Mouse (Mus musculus) ES-Bruce4 (cell line): ENCODE data around the gene Tm4sf20. TPM values are rescaled to one million over a fixed set of nuclear protein-coding genes. Genes with fewer than 3 reads are reported as not detected.

ENCODE experiments used
- H3K27ac ChIP-seq: 2 replicates; pipeline ENCODE4 v1.5.1; 2012; ENCODE audit warnings: low read length, inconsistent platforms; ENCODE audit not compliant: insufficient read depth
- H3K27me3 ChIP-seq: 2 replicates; pipeline ENCODE4 v1.6.1; 2012; ENCODE audit warnings: mild to moderate bottlenecking, low read length, inconsistent platforms; ENCODE audit not compliant: control insufficient read depth, poor library complexity, insufficient read depth, severe bottlenecking
- H3K36me3 ChIP-seq: 2 replicates; pipeline ENCODE4 v1.6.1; 2012; ENCODE audit warnings: inconsistent platforms, mild to moderate bottlenecking, low read length, moderate library complexity; ENCODE audit not compliant: control insufficient read depth, poor library complexity, insufficient read depth, severe bottlenecking
- H3K4me1 ChIP-seq: one replicate; pipeline ENCODE4 v1.8.1; 2011; ENCODE audit warnings: low read length; ENCODE audit not compliant: control insufficient read depth, insufficient read depth
- H3K4me3 ChIP-seq: 2 replicates; pipeline ENCODE4 v1.5.1; 2011; ENCODE audit warnings: low read depth, mild to moderate bottlenecking, low read length
- H3K9ac ChIP-seq: 2 replicates; pipeline ENCODE4 v1.6.1; 2012; ENCODE audit warnings: low read depth, mild to moderate bottlenecking, inconsistent platforms; ENCODE audit not compliant: poor library complexity, severe bottlenecking
- H3K9me3 ChIP-seq: replicated peaks from 2 replicates; pipeline ENCODE4 v1.6.1; 2012; ENCODE audit warnings: mild to moderate bottlenecking, low read length, inconsistent platforms; ENCODE audit not compliant: control insufficient read depth, poor library complexity, insufficient read depth, severe bottlenecking
- CTCF ChIP-seq: IDR thresholded peaks from one replicate; pipeline ENCODE4 v1.8.1; 2011; ENCODE audit warnings: low read depth, low read length
- EP300 ChIP-seq: IDR thresholded peaks from 2 replicates; pipeline ENCODE4 v1.6.1; 2011; ENCODE audit warnings: low read depth, low read length; ENCODE audit not compliant: insufficient read depth
- POLR2A ChIP-seq: IDR thresholded peaks from one replicate; pipeline ENCODE4 v1.8.1; 2011; ENCODE audit warnings: low read length; ENCODE audit not compliant: insufficient read depth
- polyA plus RNA-seq: library from polyadenylated mRNA; stranded (reverse); fragments of >200 nt; gene quantifications from 2 replicates; pipeline ENCODE4 v1.2.4, GENCODE M21; 2011; ENCODE audit warnings: low read depth; ENCODE audit not compliant: missing spikeins, insufficient read depth, insufficient read length

Tm4sf20 gene
- polyA plus RNA-seq, 1 experiment, result not detected

- no peak overlapping the region for H3K27ac ChIP-seq
- no peak overlapping the region for H3K4me3 ChIP-seq
- TF ChIP-seq EP300, result no peak
- TF ChIP-seq CTCF, result no peak
- TF ChIP-seq POLR2A, result no peak
- H3K27me3 ChIP-seq, result no peaks in the 10 kb centered on the region
- no peaks in the 10 kb centered on the region for H3K36me3 ChIP-seq
- H3K9ac ChIP-seq, result no peak overlapping the region
- peaks cover 2% of the 10 kb centered on the region; the same call in 1 of the 2 replicates for H3K9me3 ChIP-seq
- no peaks in the 10 kb centered on the region for H3K4me1 ChIP-seq
Measured at GRCm38 (mm10) chr1:82772428-82772827, 4.2 kb upstream of the Tm4sf20 start.

- no peaks in the 10 kb centered on the region for H3K27me3 ChIP-seq
Measured at GRCm38 (mm10) chr1:82771022-82771586, 2.8 kb upstream of the Tm4sf20 start, which contains the start of gene Gm47791. Gene Gm47791 (minus strand): TSS chr1:82771243.

GRCm38 (mm10) chr1:82766641-82767040 is 1.6 kb downstream of the Tm4sf20 start:
- no peaks in the 10 kb centered on the region for H3K4me1 ChIP-seq
- peaks cover 2% of the 10 kb centered on the region; the same call in 1 of the 2 replicates for H3K9me3 ChIP-seq
- H3K4me3 ChIP-seq, result no peak overlapping the region
- TF ChIP-seq POLR2A (no peak), EP300 (no peak), CTCF (no peak)
- no peaks in the 10 kb centered on the region for H3K27me3 ChIP-seq
- H3K27ac ChIP-seq, result no peak overlapping the region
- no peaks in the 10 kb centered on the region for H3K36me3 ChIP-seq
- no peak overlapping the region for H3K9ac ChIP-seq

More at GRCm38 (mm10) chr1:82771022-82771586, 2.8 kb upstream of the Tm4sf20 start, which contains the start of gene Gm47791:
- H3K4me1 ChIP-seq, result no peaks in the 10 kb centered on the region
- peak within 1 kb of the TSS; percentile 67 for H3K4me3 ChIP-seq
- no peak within 1 kb of the TSS; the same call in 1 of the 2 replicates for H3K9ac ChIP-seq
- H3K9me3 ChIP-seq, result peaks cover 2% of the 10 kb centered on the region; the same call in 1 of the 2 replicates
- no peak within 1 kb of the TSS for H3K27ac ChIP-seq
- TF ChIP-seq CTCF (no peak), POLR2A (no peak), EP300 (no peak)
- H3K36me3 ChIP-seq, result no peaks in the 10 kb centered on the region

GRCm38 (mm10) chr1:82766227-82766626 is 2.0 kb downstream of the Tm4sf20 start:
- H3K4me3 ChIP-seq, result no peak overlapping the region
- H3K36me3 ChIP-seq, result no peaks in the 10 kb centered on the region
- H3K4me1 ChIP-seq, result no peaks in the 10 kb centered on the region
- H3K9ac ChIP-seq, result no peak overlapping the region
- H3K27me3 ChIP-seq, result no peaks in the 10 kb centered on the region
- H3K9me3 ChIP-seq, result no peaks in the 10 kb centered on the region
- no peak overlapping the region for H3K27ac ChIP-seq
- no peak for TF ChIP-seq CTCF
- no peak for TF ChIP-seq EP300

GRCm38 (mm10) chr1:82762274-82762673 is 6.0 kb downstream of the Tm4sf20 start:
- Histone ChIP-seq H3K4me3 (no peak overlapping the region), H3K9me3 (no peaks in the 10 kb centered on the region), H3K27me3 (no peaks in the 10 kb centered on the region), H3K36me3 (no peaks in the 10 kb centered on the region), H3K27ac (no peak overlapping the region), H3K4me1 (no peaks in the 10 kb centered on the region), H3K9ac (no peak overlapping the region)
- TF ChIP-seq EP300, result no peak
- TF ChIP-seq POLR2A, result no peak
- peak; percentile 44 for TF ChIP-seq CTCF

GRCm38 (mm10) chr1:82761454-82762169 is 6.6 kb downstream of the Tm4sf20 start:
- TF ChIP-seq EP300 (no peak), POLR2A (no peak), CTCF (no peak)
- no peaks in the 10 kb centered on the region for H3K36me3 ChIP-seq

More at GRCm38 (mm10) chr1:82761454-82762169, 6.6 kb downstream of the Tm4sf20 start:
- Histone ChIP-seq H3K9me3 (no peaks in the 10 kb centered on the region), H3K4me3 (no peak overlapping the region), H3K27ac (no peak overlapping the region), H3K9ac (no peak overlapping the region), H3K4me1 (no peaks in the 10 kb centered on the region), H3K27me3 (no peaks in the 10 kb centered on the region)
